Mouse (Mus musculus) hindbrain, embryonic 10.5 days (tissue): Measurements from ENCODE around the gene Ebf3. TPM values are rescaled to one million over a fixed set of nuclear protein-coding genes. Genes with fewer than 3 reads are reported as not detected.
A peak's percentile ranks its signal among the peaks of the same experiment; 100 is the strongest.

ENCODE experiments used
- DNase-seq: peaks from one replicate; pipeline ENCODE4 v3.0.0-alpha.2; 2017; ENCODE audit warnings: low spot score
- H3K27ac ChIP-seq: fragments of 300-500 bp; sonication (generic); 2 replicates; pipeline ENCODE4 v1.5.1; 2016; ENCODE audit warnings: mild to moderate bottlenecking, moderate library complexity
- H3K27me3 ChIP-seq: fragments of 300-500 bp; sonication (generic); 2 replicates; pipeline ENCODE4 v1.6.1; 2016; ENCODE audit warnings: mild to moderate bottlenecking; ENCODE audit not compliant: poor library complexity, insufficient read depth, severe bottlenecking
- H3K36me3 ChIP-seq: fragments of 300-500 bp; sonication (generic); 2 replicates; pipeline ENCODE4 v1.6.1; 2016; ENCODE audit warnings: mild to moderate bottlenecking, moderate library complexity
- H3K4me1 ChIP-seq: fragments of 300-500 bp; sonication (generic); replicated peaks from 2 replicates; pipeline ENCODE4 v1.6.1; 2016; ENCODE audit warnings: mild to moderate bottlenecking
- H3K4me3 ChIP-seq: fragments of 300-500 bp; sonication (generic); 2 replicates; pipeline ENCODE4 v1.5.1; 2016; ENCODE audit warnings: mild to moderate bottlenecking, moderate library complexity
- H3K9me3 ChIP-seq: fragments of 300-500 bp; sonication (generic); 2 replicates; pipeline ENCODE4 v1.6.1; 2016; ENCODE audit warnings: mild to moderate bottlenecking, moderate library complexity
- WGBS: fragments of 180-500 bp; shearing (Covaris S2); methylation state at CpG from one replicate; pipeline ENCODE4 v1.1.7; 2016; 5-methylcytosine and 5-hydroxymethylcytosine counted together
- polyA plus RNA-seq: library from polyadenylated mRNA; unstranded; fragments of >200 nt; fragmentation: Nextera tagmentation; extraction: Ambion mirVana; gene quantifications from 2 replicates; pipeline ENCODE4 v1.2.1, GENCODE M21; 2016

Gene Ebf3
- polyA plus RNA-seq, 1 experiment from 2014 or later: 7.4 TPM

DNA sequence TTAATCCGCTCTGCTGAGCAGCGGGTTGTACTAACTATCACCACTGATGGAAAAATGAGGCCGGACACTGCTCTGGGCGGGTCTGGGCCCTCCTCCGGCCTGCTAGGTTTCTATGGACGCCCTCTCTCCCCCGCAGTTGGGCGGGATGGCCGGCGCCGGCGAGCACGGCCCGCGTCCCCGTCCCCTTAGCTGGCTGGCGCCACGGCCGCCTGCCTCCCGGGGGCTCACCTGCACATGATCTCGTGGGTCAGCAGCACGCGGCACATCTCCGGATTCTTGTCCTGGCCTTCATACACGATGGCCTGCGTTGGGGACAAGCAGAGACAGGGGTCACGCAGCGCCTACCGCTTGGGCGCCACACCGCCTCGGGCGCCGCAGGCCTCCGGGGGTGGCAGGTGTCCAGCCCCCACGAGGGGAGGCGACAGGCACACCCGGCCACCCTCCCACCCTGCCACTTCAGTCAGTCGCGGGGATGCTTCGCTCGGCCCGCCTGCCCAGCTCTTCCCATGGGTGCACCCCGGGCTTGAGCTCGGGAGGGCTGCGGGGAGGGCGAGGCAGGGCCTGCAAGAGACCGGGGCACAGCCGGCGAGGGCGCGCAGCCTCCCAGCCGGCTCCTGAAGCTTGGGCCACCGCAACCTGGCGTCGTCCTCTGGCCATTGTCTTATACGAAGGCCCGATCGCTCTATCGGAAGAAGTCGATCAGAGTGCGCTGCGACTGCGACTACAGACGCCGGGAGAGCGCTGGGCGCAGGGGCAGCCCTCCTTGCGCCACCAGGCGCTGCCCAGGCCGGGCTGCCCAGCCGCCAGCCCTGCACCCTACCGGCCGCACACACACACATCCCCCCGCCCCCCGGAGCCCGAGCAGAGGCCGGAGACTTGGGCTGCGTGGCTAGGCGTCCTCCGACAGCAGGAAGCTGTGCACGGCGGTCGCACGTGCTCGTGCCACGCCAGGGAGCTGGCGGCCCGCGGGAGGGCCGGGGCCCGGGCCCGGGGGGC, 4.9 kb downstream of the Ebf3 start:
- Histone ChIP-seq H3K4me1 (peaks cover 73% of the 10 kb centered on the region), H3K27ac (peak overlapping the region; percentile 89), H3K9me3 (no peaks in the 10 kb centered on the region), H3K4me3 (peak overlapping the region; percentile 79), H3K36me3 (peaks cover 18% of the 10 kb centered on the region), H3K27me3 (peaks cover 98% of the 10 kb centered on the region)
- 1% methylated on average over 93 of the region's 93 CpGs for WGBS
- DNase-seq: peak; percentile 71

DNA sequence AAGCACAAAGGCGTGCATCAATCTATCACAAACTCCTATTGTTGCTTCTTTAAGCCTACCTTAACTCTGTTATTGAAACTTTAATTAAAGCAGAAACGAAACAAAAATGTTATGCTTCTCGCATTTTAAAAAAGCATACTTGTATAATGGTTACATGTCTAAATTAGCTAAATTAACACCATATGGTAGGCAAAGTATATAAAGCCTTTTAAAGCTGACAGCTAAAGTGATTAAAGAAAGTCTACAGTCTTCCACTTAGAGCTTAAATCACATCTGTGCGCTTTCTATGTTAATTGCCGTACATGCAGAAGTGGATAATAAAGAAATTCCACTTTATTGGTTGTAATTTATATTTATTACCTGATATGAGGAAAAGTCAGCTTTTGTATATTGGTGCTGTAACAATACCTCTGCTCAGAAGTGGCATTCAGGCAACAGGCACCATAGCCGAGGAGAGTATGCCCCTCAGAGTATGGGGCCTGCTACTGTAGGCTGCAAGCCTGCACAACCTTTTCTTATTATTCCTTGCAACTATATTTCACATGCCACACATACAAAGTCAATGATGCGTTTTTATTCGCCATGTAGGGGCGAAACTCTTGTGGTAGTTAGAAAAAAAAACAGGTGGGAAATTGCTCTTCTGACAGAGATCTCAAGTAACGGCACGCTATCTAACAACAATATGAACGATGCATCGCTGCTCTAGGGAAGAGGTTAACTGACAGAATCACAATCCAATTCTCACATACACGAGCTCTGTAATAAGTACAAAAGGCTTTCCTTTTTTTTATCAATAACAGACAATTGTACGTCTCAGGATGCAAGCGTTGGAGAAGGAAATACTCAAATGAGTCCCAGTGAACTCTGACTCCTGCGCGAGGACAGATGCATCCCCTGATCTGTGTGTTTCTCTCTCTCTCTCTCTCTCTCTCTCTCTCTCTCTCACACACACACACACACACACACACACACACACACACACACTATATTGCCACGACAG, 5.9 kb downstream of the Ebf3 start:
- Histone ChIP-seq H3K27me3 (peaks cover 93% of the 10 kb centered on the region), H3K27ac (peak overlapping the region; percentile 89), H3K36me3 (peaks cover 18% of the 10 kb centered on the region), H3K4me1 (peaks cover 73% of the 10 kb centered on the region), H3K4me3 (peak overlapping the region; percentile 79), H3K9me3 (no peaks in the 10 kb centered on the region)
- WGBS: 19% methylated on average over 19 of the region's 19 CpGs
- peak; percentile 31 for DNase-seq

DNA sequence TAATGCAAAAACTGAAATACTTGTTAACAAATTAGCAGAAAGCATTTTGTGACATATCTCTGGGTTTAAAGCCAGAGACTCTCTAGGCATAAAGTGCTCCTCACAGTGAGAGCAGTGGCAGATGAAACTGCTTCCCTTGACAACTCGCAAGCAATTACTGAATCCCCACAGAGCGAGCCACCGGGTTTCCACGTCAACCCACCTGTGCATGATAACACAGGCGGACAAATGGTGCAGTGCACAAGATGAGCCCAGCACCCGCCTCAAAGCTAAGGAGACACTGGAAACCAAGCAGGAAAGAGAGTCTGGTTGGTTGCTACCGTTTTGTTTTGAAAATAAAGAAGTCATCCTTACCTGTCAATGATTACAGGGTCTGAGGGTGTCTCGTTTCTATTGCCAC, 7.1 kb downstream of the Ebf3 start:
- no peak for DNase-seq
- 11% methylated on average over 8 of the region's 8 CpGs for WGBS
- peaks cover 79% of the 10 kb centered on the region for H3K4me1 ChIP-seq
- peaks cover 80% of the 10 kb centered on the region for H3K27me3 ChIP-seq
- peaks cover 17% of the 10 kb centered on the region for H3K36me3 ChIP-seq
- no peaks in the 10 kb centered on the region for H3K9me3 ChIP-seq
- peak overlapping the region; percentile 37 for H3K4me3 ChIP-seq
- H3K27ac ChIP-seq: 0 out of 2 replicates have a peak overlapping the region, but pooled peaks have one; percentile 5

DNA sequence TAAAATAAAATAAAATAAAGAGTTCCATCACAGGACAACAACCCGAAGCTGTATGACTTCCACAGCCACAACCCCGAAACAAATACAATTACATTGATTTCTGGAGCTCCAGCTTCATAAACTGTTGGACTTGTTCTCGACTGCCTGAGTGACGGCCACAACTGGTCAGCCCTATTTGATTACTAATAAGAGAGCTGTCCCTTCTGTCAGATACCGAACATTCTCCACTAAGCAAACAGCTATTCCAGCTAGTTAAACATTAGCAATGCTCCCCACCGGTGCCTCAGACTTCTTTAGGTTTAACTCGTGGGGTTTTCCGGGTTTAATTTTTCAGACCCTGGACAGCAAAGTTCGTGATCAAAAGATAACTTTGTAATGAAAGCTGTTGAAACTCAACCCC, 8.1 kb downstream of the Ebf3 start:
- Histone ChIP-seq H3K27ac (no peak overlapping the region), H3K4me1 (peaks cover 82% of the 10 kb centered on the region), H3K9me3 (no peaks in the 10 kb centered on the region), H3K4me3 (peak overlapping the region; percentile 26), H3K27me3 (peaks cover 79% of the 10 kb centered on the region), H3K36me3 (peaks cover 16% of the 10 kb centered on the region)
- WGBS: 30% methylated on average over 9 of the region's 9 CpGs
- DNase-seq: no peak

DNA sequence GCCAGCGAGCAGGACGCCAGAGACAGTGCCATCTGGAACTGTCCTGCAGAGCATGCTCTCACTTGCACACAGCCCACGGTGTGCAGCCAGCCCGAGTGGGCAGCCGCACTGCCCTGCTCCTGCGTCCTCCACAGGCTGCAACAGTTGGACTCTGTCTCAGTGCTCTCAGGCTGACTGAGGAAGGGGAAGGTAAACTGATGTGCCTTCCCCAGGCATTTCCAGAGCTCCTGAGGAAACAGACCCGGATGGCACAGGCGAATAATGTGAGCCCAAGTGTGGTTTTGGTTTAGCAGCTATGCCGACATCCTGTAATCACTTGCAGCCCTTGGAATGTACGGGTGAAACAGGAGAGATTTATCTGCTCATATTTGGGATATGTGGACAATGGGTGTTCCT, 10.5 kb downstream of the Ebf3 start:
- peak overlapping the region; percentile 31 for H3K4me3 ChIP-seq
- H3K9me3 ChIP-seq: no peaks in the 10 kb centered on the region
- peaks cover 82% of the 10 kb centered on the region for H3K4me1 ChIP-seq
- H3K36me3 ChIP-seq: peaks cover 14% of the 10 kb centered on the region; the same call in 1 of the 2 replicates
- 30% methylated on average over 10 of the region's 10 CpGs for WGBS
- peaks cover 79% of the 10 kb centered on the region for H3K27me3 ChIP-seq
- peak overlapping the region; percentile 78 for H3K27ac ChIP-seq
- peak; percentile 55 for DNase-seq

DNA sequence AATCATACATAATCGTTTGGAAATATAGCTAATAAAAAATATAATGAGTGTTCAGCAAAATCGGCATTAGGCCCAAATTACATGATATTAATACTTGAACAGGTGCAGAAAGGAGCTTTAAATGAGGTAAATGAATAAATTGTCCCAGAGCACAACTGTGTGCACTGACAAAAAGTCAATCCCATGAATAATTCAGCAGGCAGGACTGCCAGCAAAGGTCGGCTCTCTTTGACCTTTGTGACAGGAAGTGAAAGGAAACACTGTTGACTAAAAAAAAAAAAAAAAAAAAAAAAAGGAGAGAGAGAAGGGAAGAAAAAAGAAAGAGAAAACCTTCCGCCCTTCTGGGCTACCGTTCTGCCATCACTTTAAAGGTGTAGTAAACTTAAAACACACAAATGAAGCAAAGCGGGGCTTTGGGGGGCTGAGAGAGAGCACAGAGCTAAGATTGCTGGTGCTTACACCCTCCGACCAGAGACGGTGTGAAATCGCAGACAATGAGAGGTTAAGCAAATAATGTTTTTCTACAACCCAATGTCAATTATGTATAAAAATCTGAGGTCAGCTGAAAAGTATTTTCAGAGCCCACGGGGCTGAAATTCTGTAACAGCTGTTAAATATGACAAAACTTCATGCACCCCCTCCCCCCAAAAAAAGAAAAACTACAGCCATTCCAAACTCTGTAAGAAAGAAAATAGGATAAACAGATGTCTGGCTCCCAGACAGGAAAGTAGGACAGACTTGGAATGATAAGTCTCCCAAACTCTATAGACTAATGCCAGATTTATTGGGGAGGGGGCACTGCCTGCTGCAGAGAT, 11.1 kb downstream of the Ebf3 start:
- WGBS: 7% methylated on average over 10 of the region's 10 CpGs
- Histone ChIP-seq H3K9me3 (no peaks in the 10 kb centered on the region), H3K27ac (peak overlapping the region; percentile 78), H3K27me3 (peaks cover 75% of the 10 kb centered on the region), H3K36me3 (peaks cover 14% of the 10 kb centered on the region; the same call in 1 of the 2 replicates), H3K4me3 (peak overlapping the region; percentile 31), H3K4me1 (peaks cover 79% of the 10 kb centered on the region)
- peak; percentile 53 for DNase-seq

DNA sequence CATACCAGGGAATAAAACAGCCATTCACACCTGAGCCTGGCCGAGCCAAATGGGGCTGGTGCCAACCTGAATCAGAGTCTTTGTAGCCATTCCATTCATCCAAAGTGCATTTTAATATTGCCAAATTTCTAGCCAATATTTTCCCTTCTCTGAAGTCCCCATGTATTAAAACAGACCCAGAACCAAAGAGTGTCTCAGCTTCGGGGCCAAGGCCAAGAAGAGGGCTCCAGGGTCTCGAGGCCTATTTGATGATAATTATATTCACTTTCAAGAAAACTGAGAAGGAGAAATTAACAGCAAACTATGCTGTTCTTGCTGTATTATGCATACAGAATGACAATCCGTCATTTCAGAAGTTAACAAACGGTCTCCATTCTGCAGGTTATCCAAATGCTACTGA, 12.1 kb downstream of the Ebf3 start:
- no peak for DNase-seq
- H3K4me1 ChIP-seq: peaks cover 87% of the 10 kb centered on the region
- peak overlapping the region; percentile 81; the same call in 1 of the 2 replicates for H3K27ac ChIP-seq
- 67% methylated on average over 5 of the region's 5 CpGs for WGBS
- H3K9me3 ChIP-seq: no peaks in the 10 kb centered on the region
- H3K36me3 ChIP-seq: peaks cover 14% of the 10 kb centered on the region; the same call in 1 of the 2 replicates
- no peak overlapping the region for H3K4me3 ChIP-seq
- H3K27me3 ChIP-seq: peaks cover 66% of the 10 kb centered on the region

DNA sequence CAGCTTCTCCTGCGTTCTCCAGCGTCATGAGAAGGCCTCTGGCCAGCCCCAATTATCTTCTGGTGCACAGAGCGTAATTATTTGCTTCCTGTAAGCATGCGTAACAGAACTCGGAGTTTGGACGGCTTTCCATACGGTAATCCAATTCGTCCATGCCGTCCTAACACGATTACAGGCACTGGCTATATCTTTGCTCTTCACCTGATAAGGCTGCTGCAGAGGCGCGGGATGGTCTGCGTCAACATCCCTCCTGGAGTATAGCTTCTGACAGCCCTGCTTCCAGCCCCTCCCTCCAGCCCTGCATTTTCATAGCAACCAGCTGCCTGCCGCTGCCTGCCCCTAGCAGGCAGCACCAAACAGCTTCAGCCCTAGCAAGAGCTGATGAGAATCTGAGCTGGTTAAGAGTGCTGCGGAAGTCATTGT, 12.9 kb downstream of the Ebf3 start:
- H3K4me1 ChIP-seq: peaks cover 87% of the 10 kb centered on the region
- H3K27me3 ChIP-seq: peaks cover 58% of the 10 kb centered on the region
- WGBS: 41% methylated on average over 15 of the region's 15 CpGs
- peak; percentile 60 for DNase-seq
- peak overlapping the region; percentile 12; the same call in 1 of the 2 replicates for H3K4me3 ChIP-seq
- peaks cover 14% of the 10 kb centered on the region; the same call in 1 of the 2 replicates for H3K36me3 ChIP-seq
- no peaks in the 10 kb centered on the region for H3K9me3 ChIP-seq
- peak overlapping the region; percentile 81 for H3K27ac ChIP-seq

DNA sequence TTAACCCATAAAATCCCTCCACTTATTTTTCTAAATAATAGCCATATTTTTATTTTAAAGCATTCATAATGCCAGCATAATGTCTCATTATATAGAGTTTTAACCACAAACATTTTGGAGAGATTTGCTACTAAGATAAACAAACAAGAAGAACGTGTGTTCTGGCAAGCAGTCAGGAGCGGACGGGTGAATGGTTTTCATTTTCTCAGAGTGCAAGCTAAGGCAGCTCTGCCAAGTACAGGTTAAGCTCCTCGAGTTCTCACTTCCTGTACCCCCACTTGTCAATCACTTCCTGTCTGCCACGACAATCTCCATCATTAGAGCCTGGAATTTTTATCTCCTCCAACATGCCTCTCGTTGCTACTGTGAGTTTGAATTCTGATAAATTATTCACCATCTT, 13.4 kb downstream of the Ebf3 start:
- Histone ChIP-seq H3K9me3 (no peaks in the 10 kb centered on the region), H3K27ac (no peak overlapping the region), H3K27me3 (peaks cover 53% of the 10 kb centered on the region), H3K4me1 (peaks cover 88% of the 10 kb centered on the region), H3K4me3 (no peak overlapping the region), H3K36me3 (peaks cover 14% of the 10 kb centered on the region; the same call in 1 of the 2 replicates)
- no peak for DNase-seq
- WGBS: 48% methylated on average over 6 of the region's 6 CpGs

DNA sequence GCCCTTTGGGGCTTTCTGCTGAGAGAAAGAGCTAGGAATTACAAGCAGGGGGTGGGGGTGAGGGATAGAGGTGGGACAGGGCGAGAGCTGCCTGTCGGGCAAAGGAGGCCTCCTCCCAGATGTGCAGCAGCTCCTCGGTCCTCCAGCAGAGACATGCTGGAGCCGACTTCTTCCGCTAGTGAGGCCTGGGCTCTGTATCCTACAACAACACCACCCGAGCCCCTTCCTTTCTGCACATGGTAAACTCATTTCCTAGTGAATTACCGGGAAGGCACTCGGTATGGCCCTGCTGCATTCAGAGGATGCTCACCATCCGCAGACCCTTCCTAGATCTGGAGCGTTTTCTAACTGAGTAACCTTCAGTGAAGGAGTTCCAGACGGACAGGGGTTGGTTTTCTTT, 14.1 kb downstream of the Ebf3 start:
- H3K4me1 ChIP-seq: peaks cover 88% of the 10 kb centered on the region
- H3K27me3 ChIP-seq: peaks cover 46% of the 10 kb centered on the region
- peak; percentile 27 for DNase-seq
- H3K36me3 ChIP-seq: peaks cover 14% of the 10 kb centered on the region; the same call in 1 of the 2 replicates
- H3K9me3 ChIP-seq: no peaks in the 10 kb centered on the region
- 50% methylated on average over 11 of the region's 11 CpGs for WGBS
- peak overlapping the region; percentile 51 for H3K27ac ChIP-seq
- no peak overlapping the region; the same call in 1 of the 2 replicates for H3K4me3 ChIP-seq

DNA sequence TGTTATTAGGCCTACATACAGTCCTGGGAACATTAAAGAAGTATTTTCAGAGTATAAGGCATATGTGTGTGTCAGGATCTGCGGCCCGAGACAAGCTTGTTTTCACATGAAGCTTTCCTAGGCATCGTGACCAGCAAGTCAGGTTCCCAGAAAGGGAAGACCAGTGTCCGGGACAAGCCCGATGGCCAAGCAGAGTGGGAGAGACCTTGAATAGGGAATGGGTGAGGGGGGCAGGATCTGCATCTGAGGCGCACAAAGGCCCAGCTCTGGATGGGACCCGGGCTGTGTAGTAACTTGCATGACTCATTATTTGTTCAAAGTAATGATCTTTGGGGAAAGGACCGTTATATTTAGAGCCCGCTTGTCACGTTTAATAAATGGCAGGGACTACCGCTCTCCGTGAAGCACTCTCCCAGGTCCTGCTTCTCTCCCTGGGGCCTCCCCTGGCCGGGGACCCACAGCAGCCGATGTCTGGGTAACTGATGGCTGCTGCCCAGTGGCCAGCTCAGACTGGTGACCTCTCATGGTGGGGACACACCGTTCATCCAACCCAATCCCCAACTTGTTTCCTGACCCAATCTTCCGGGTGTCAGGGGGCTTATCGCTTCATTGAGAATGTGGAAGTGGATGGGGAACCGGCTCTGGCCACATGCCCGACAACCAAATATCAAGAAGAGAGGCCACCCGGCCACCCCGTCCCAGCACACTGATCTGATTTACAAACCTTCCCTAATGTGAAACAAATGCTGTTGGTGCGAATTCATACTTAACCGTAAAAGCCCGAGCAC, 16.5 kb downstream of the Ebf3 start:
- Histone ChIP-seq H3K36me3 (peaks cover 14% of the 10 kb centered on the region; the same call in 1 of the 2 replicates), H3K4me1 (peaks cover 82% of the 10 kb centered on the region), H3K27ac (no peak overlapping the region), H3K4me3 (no peak overlapping the region), H3K9me3 (no peaks in the 10 kb centered on the region), H3K27me3 (peaks cover 34% of the 10 kb centered on the region)
- 80% methylated on average over 24 of the region's 24 CpGs for WGBS
- no peak for DNase-seq
